Mouse (Mus musculus) spleen, postnatal 10 days (tissue): Measurements from ENCODE around the gene Cdkal1.

ENCODE experiments used
- DNase-seq, 2 experiments: peaks; one replicate each; pipeline ENCODE4 v3.0.0; 2021 to 2022; ENCODE audit warnings: low spot score in 2 of 2

Gene Cdkal1

GRCm38 (mm10) chr13:29810780-29811179, 44.7 kb downstream of the Cdkal1 start:
- no peak for DNase-seq

GRCm38 (mm10) chr13:29808383-29808782, 47.1 kb downstream of the Cdkal1 start:
- DNase-seq = no peak

GRCm38 (mm10) chr13:29807930-29808329, 47.5 kb downstream of the Cdkal1 start:
- no peak for DNase-seq

- no peak for DNase-seq
These were observed 48.6 kb downstream of the Cdkal1 start for GRCm38 (mm10) chr13:29806871-29807270.

- DNase-seq = no peak
These were observed 50.2 kb downstream of the Cdkal1 start for GRCm38 (mm10) chr13:29805296-29805695.

- DNase-seq = no peak
These were observed 51.4 kb downstream of the Cdkal1 start for GRCm38 (mm10) chr13:29804034-29804433.

- no peak for DNase-seq
These were observed 52.8 kb downstream of the Cdkal1 start for GRCm38 (mm10) chr13:29802699-29803098.

GRCm38 (mm10) chr13:29800078-29800477, 55.4 kb downstream of the Cdkal1 start:
- DNase-seq = no peak

- DNase-seq = no peak
These were observed 63.4 kb downstream of the Cdkal1 start for GRCm38 (mm10) chr13:29792112-29792511.

- DNase-seq = no peak
These were observed 64.0 kb downstream of the Cdkal1 start for GRCm38 (mm10) chr13:29791439-29791838.

- DNase-seq = no peak
These were observed 68.5 kb downstream of the Cdkal1 start for GRCm38 (mm10) chr13:29786984-29787383.

- no peak for DNase-seq
These were observed 70.6 kb downstream of the Cdkal1 start for GRCm38 (mm10) chr13:29784894-29785293.

- no peak for DNase-seq
These were observed 74.1 kb downstream of the Cdkal1 start for GRCm38 (mm10) chr13:29781332-29781731.

GRCm38 (mm10) chr13:29780713-29781112, 74.8 kb downstream of the Cdkal1 start:
- DNase-seq = no peak

- DNase-seq = no peak
These were observed 76.0 kb downstream of the Cdkal1 start for GRCm38 (mm10) chr13:29779519-29779918.

- DNase-seq = no peak
These were observed 76.4 kb downstream of the Cdkal1 start for GRCm38 (mm10) chr13:29779116-29779515.

GRCm38 (mm10) chr13:29778124-29778523, 77.3 kb downstream of the Cdkal1 start:
- DNase-seq = no peak

GRCm38 (mm10) chr13:29777225-29777624, 78.2 kb downstream of the Cdkal1 start:
- DNase-seq = no peak

GRCm38 (mm10) chr13:29775603-29776230, 79.8 kb downstream of the Cdkal1 start:
- no peak for DNase-seq

GRCm38 (mm10) chr13:29773563-29773962, 81.9 kb downstream of the Cdkal1 start:
- no peak for DNase-seq

- no peak for DNase-seq
These were observed 82.5 kb downstream of the Cdkal1 start for GRCm38 (mm10) chr13:29772970-29773369.

GRCm38 (mm10) chr13:29769647-29770436, 85.6 kb downstream of the Cdkal1 start:
- peak in 1 of 2 experiments; percentile 39 for DNase-seq

- no peak for DNase-seq
These were observed 87.4 kb downstream of the Cdkal1 start for GRCm38 (mm10) chr13:29768104-29768503.
